Mouse (Mus musculus): ENCODE data around the gene Dgcr8.
"Not testable (repeated sequence)": the region's sequence is repeated elsewhere in the genome, so short reads cannot be mapped to it uniquely, and the experiment has no call there.

The Dgcr8 gene

GRCm38 (mm10) chr16:18289067-18289588, at the start of gene Dgcr8:
Dgcr8 (minus strand) TSS chr16:18289246.
- DNase-seq (ENCODE audit: low read depth, low spot score) = peak; percentile 95

- DNase-seq (ENCODE audit: low read depth, low spot score) = no peak
Measured at GRCm38 (mm10) chr16:18337261-18337660, 48.2 kb upstream of the Dgcr8 start.

GRCm38 (mm10) chr16:18335981-18336380, 46.9 kb upstream of the Dgcr8 start:
- DNase-seq (ENCODE audit: low read depth, low spot score) = no peak

DNA sequence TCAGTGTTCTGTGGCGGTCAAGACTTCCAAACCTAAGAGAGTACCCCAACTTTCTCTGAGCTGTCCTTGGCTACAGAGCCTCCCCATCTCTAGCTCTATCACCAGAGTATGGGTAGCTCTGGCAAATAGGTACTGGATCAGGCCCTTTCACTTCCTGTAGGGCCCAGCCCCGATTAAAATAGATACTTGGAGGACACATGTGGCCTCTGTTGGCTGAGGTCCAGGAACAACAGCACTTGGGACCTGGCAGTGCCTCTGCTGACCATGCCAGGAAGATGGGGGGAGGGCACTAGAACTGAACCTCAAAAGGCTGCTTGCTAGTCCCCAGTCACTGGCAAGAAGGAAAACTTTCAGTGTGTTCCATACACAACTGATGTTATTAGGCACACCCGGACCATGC, 44.9 kb upstream of the Dgcr8 start:
- no peak for DNase-seq (ENCODE audit: low read depth, low spot score)

DNA sequence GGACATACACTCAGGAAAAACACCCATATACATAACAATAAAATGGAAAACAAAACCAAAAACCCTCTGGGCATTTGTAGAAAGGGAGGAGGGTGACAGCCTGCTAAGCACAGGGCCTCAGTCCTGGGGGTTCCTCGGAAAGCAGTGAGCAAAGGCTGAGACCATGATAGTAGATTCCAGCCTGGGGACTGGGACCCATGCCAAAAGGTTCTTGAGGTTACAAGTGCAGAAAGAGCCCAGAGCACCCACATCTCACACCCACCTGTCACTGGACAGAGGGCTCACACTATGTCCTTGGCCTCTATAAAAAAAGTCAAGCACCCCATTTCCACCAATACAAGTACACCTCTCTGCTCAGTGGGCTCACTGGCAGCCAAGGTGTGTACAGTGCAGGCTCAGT, 39.5 kb upstream of the Dgcr8 start:
- DNase-seq (ENCODE audit: low read depth, low spot score) = no peak

DNA sequence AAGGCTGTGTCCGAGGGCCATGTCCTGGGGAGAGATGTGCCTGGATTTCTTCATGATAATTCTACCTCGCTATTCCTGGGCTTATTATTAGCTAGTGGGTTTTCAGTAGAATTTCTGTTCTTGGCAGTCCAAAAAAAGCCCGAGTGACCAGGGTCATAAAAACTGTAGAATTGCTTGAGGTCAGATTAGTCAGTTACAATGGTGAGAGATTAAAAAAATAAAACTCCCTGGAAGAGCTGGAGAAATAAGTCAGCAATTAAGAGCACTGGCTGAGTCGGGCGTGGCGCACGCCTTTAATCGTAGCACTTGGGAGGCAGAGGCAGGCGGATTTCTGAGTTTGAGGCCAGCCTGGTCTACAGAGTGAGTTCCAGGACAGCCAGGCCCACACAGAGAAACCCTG, 38.9 kb upstream of the Dgcr8 start:
- DNase-seq (ENCODE audit: low read depth, low spot score) = no peak

DNA sequence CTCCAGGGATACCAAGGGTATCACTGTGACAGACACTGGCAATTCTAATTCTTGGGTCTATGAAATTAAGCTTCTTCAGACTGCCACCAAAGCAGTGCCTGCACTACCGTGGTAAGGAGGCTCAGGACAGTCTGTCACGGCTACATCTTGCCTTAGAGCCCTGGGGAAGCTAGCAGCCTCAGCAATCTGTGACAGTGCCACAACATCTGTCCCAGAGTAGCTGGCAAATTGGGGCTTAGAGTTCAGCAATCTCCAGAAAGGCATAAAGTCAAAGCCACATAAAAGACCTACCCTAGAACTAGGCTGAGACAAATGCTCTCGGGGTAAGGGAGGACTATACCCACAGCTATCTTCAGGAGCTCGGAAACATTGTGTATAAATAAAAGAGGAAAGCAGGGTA, 36.7 kb upstream of the Dgcr8 start:
- no peak for DNase-seq (ENCODE audit: low read depth, low spot score)

DNA sequence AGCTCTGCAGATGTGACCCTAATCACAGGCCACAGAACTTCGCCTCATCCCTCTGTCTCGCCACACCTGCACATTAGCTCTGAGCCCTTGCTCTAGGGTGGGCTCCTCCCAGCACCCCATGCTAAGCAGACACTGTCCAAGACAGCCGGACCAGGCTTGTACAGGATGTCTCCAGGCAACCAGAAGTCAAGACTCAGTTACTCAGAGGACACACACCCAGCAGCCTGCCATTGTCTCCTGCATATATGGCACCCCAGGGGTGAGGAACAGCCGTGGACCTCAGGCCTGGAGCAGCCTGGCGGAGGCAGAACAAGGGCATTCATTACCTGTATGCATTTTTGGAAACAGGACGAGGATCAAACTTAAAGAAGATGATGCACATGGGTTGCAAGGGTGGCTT, 35.0 kb upstream of the Dgcr8 start:
- DNase-seq (ENCODE audit: low read depth, low spot score) = no peak

DNA sequence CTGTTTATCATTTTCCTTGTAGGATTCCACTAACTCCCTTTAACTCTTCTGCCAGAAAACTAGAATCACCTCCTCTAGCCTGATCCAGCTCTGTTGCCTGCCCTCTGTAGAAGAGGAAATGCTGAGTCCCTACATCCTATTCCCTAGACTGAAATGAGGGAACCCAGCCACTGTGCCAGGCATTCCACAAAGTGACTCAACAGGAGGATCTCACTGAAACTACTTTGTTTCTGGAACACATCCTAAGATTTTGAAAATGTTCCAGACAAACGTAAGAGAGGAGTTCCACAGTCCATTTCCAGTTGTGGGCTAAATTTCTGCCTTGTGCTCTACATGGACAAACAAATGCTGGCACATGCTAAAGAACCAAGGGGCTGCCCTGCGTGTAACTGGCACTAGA, 34.4 kb upstream of the Dgcr8 start:
- DNase-seq (ENCODE audit: low read depth, low spot score) = no peak

DNA sequence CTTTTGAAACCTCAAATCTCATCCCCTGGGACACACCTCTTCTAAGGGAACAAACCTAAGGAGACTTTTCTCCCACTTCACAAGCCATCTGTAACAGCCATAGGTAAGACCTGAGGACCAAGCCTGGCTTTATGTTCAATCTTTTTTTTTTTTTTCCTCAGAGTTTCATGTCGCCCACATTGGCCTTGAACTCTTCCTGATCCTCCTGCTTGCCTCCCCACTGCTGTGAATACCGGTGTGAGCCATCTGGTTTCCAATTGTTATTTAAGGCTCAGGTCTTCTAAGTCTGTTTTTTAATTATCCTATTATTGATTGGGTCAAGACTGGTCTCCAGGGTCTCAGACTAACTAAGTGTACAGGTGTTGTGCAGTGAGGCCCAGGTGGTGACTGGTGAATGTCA, 32.4 kb upstream of the Dgcr8 start:
- DNase-seq (ENCODE audit: low read depth, low spot score) = no peak

DNA sequence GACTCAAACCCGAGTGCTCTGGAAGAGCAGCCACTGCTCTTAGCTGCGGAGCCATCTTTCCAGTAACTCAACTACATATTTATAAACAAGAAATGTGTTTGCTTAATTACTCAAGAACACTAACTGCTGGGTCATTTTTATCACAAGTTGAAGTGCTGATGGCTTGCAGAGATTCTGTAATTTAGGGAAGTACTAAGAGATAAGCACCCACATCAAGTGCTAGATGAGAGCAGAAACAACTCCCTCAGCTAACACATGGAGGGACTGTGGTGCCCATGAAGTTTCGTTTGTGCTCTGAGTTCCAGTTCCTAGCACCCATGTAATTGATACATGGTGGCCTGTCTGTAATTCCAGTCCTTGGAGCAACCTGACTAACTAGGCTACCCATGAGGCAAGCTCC, 29.9 kb upstream of the Dgcr8 start:
- DNase-seq (ENCODE audit: low read depth, low spot score) = no peak

DNA sequence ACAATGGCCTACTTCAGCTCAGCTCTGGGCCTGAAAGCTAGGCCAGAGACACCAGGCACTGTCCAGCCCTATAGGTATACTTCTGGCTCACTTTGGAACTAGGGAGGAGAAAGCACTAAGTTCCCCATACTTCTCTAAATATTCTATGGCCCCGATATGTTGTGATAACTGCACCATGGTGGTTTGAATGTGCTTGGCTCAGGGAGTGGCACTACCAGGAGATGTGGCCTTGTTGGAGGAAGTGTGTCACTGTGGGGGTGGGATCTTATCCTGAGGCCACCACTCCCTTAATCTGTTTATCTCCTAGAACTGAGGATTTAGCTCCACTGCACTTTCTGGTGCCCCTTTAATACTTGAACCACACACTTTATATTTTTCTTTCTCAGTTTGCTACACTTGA, 19.1 kb upstream of the Dgcr8 start:
- no peak for DNase-seq (ENCODE audit: low read depth, low spot score)

DNA sequence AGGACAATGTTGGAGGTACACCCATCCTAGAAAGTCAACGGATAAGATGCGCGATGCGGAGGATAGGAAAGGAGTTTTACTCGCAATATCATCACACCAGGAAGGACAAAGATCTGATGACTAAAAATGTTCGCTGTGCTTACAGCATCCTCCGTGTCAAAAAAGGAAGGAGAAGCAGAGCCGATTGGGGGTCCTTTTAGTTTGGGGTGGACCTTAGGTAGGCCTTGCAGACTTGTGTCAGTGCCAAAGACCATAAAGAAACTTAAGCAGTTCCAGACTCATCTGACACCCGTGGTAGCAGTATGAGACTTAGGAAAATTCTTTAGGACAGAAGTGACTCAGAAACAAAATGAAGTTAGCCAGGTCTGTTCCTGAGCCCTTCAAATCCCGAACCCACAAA, 568 bp upstream of the Dgcr8 start:
- not testable (repeated sequence) for DNase-seq (ENCODE audit: low read depth, low spot score)

- no peak for DNase-seq (ENCODE audit: low read depth, low spot score)
Measured at GRCm38 (mm10) chr16:18288581-18289061, 425 bp downstream of the Dgcr8 start.

DNA sequence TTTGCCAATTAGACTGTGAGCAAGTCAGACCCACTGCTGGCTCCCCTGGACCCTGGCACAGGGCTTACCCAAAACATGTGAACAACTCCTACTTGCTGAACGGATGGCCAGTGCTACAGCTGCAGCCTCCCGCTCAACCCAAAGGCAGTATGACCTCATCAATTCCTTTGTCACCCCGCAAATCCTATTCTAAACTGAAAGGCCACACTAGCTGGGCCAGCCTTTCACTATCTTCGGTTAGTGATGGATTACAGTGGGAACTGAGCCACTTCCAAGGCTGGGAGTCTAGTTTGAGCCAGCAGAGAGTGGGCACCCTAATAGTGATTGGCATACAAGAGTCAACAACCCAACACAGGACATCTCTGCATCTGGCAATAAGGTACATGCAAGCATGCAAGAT, 880 bp downstream of the Dgcr8 start:
- no peak for DNase-seq (ENCODE audit: low read depth, low spot score)

DNA sequence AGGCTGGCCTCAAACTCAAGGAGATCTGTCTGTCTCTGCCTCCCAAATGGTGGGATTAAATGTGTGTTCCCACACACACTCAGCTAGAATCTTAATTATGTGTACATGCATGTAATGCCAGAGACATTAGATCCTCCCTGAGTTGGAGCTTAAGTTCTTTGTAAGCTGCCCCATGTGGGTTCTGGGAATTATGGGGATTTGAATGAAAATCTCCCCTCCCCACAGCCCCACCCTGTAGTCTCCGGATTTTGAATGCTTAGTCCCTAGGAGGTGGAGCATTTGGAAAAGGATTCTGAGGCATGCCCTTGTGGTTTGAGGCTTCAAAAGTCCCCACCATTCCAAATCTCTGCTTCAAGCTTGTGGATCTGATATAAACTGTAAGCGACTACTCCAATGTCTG, 13.9 kb downstream of the Dgcr8 start:
- no peak for DNase-seq (ENCODE audit: low read depth, low spot score)

GRCm38 (mm10) chr16:18268182-18268581, 20.9 kb downstream of the Dgcr8 start:
- DNase-seq (ENCODE audit: low read depth, low spot score) = no peak

DNA sequence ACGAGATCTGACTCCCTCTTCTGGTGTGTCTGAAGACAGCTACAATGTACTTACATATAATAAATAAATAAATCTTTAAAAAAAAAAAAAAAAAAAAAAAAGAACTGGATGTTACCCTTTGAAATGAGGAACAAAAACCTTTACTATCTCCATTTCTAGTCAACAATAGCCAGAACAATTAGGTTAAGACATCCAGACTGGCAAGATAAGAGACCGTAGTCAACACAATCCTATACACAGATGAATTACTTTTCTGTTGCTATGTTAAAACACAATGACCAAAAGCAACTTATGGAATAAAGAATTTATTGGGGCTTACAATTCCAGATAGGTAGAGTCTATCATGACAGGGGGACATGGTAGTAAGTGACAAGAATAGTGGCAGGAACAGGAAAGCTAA, 24.0 kb downstream of the Dgcr8 start:
- no peak for DNase-seq (ENCODE audit: low read depth, low spot score)

- no peak for DNase-seq (ENCODE audit: low read depth, low spot score)
Measured at GRCm38 (mm10) chr16:18258221-18258620, 30.8 kb downstream of the Dgcr8 start, which contains the start of gene Gm49776. Gm49776 (minus strand) TSS chr16:18258321.

DNA sequence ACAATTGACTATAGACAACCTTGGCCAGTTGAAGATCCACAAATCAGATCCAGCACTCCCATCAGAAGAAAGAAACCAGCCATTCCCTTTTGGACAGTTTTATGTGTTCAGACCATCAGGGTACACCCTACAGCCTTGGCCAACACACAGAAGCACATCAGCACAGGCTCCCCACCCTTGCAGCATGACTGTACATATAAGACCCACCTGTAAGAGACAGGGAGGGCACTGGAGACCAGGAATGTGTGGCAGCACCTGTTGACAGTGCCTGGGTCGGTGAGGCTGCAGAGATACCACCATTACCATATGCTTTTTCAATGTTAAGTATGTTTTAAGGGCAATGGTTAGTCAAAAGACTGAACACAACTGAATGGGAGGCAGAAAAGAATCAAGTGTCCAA, 35.2 kb downstream of the Dgcr8 start:
- no peak for DNase-seq (ENCODE audit: low read depth, low spot score)

DNA sequence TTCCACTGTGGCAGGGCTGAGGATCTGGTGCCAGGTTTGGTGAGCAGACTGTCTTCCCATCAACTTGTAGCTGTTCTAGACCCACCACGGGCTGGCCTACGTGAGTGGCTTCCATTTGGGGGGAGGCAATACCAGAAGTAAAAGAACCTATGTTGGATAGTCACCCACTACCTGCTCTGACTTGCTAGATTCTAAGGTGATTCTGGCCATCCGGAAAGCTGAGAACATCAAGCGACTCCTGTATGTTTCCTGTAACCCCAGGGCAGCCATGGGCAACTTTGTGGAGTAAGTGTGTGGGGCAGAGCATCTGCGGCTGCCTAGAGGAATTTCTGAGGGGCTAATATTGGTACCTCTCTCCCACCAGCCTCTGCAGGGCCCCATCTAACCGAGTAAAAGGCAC, 36.3 kb downstream of the Dgcr8 start:
- no peak for DNase-seq (ENCODE audit: low read depth, low spot score)

DNA sequence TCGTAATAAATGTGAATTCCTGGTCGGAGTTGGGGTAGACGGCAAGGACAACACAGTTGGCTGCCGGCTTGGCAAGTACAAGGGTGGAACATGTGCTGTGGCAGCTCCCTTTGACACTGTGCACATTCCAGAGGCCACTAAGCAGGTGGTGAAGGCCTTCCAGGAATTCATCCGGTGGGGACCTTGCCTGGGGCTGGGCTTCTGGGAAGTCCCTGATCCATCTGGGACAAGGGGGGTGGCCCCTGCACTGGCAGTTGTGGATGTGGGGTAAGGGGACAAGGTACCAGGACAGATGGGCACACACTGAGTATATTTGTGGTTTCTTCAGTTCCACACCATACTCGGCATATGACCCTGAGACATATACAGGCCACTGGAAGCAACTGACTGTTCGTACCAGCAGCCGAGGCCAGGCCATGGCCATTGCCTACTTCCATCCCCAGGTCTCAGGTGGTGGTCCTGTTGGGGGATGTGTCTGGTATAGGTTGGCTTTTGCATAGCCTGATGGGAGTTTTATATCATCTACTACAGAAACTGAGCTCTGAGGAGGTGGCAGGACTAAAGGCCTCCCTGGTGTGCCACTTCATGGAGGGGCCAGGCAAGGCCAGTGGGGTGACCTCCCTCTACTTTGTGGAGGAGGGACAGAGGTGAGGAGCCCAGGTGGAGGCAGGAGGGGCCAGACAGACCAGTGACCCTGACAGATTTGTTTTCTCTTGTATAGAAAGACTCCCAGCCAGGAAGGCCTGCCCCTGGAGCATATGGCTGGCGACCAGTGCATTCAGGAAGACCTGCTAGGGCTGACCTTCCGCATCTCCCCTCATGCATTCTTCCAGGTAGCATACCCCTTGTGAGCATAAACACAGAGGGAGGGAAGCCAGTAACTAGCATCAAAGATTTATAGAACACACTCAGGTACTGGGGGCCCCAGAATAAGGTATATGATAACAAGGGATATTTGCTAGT, 37.9 kb downstream of the Dgcr8 start:
- no peak for DNase-seq (ENCODE audit: low read depth, low spot score)

DNA sequence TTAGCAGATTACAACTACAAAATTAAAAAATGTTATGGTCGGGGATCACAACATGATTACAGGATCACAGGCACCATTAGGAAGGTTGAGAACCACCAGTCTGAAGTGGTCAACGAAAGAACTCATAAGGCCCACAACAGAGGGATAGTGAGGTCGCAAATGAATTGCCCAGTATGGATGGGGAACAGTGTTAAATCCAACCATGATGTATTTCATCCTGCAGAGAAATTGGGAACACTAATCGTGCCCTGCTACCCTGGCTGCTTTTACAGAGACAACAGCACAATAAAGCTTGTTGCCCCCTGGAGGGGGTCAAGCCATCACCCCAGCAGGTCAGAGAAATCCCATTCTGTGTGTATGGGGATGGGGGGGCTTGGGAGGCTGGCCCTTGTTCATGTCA, 38.8 kb downstream of the Dgcr8 start:
- DNase-seq (ENCODE audit: low read depth, low spot score) = no peak
